Mouse (Mus musculus) brain, embryonic 14.5 days (tissue): Measurements from ENCODE around the gene Pafah1b3. TPM values are rescaled to one million over a fixed set of nuclear protein-coding genes. Genes with fewer than 3 reads are reported as not detected.

Experiments used
- DNase-seq: peaks from one replicate; pipeline ENCODE4 v3.0.0-alpha.2; 2011; ENCODE audit warnings: low read depth
- CTCF ChIP-seq: fragments of 200-500 bp; IDR thresholded peaks from 2 replicates; pipeline ENCODE4 v1.5.1; 2012; ENCODE audit warnings: inconsistent platforms, mild to moderate bottlenecking, moderate library complexity, borderline replicate concordance; ENCODE audit not compliant: insufficient read depth, insufficient read length; ENCODE audit errors: extremely low read depth
- POLR2A ChIP-seq: fragments of 200-500 bp; IDR thresholded peaks from 2 replicates; pipeline ENCODE4 v1.6.1; 2012; ENCODE audit warnings: mild to moderate bottlenecking, inconsistent platforms, borderline replicate concordance; ENCODE audit not compliant: poor library complexity, insufficient read depth, insufficient read length, severe bottlenecking; ENCODE audit errors: extremely low read depth
- polyA plus RNA-seq: library from polyadenylated mRNA; depleted of rRNA; stranded (reverse); fragments of >200 nt; gene quantifications from 2 replicates; pipeline ENCODE4 v1.2.3, GENCODE M21; 2012

Gene Pafah1b3
- polyA plus RNA-seq, 1 experiment: 640 TPM

GRCm38 (mm10) chr7:25303685-25304006 lies 5.9 kb upstream of the Pafah1b3 start:
- no peak for DNase-seq
- no peak for TF ChIP-seq CTCF
- no peak for TF ChIP-seq POLR2A

GRCm38 (mm10) chr7:25303003-25303684 lies 5.4 kb upstream of the Pafah1b3 start:
- no peak for TF ChIP-seq CTCF
- no peak for TF ChIP-seq POLR2A
- DNase-seq: no peak

- TF ChIP-seq CTCF: no peak
- no peak for TF ChIP-seq POLR2A
- peak; percentile 83 for DNase-seq
These were observed 3.3 kb upstream of the Pafah1b3 start, which contains the start of gene Prr19 for GRCm38 (mm10) chr7:25301063-25301462. Gene Prr19, plus strand, starts transcription at chr7:25301411.

DNA sequence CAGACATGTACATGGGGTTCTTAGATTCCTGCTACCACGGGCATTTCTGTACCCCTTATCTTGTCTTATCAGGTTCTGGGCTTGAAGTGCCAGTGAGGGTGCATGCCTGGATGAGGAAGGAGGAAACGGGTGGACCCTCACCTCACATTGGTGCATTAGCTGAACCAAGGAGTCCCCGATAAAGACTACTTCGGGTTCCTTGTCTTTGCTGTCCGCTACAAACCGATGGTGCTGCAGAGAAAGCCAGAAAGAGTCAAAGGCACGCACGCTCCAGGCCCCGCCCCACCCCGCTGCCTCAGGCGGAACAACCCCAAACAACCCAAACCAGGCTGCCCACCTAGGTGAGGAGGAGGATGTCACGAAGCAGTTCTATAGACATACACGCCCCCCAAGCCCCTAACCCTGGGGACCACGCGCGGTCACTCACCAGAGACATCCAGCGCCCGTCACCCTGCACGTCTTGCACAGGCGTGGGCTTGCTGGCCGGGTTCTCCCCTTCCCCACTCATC lies 787 bp downstream of the Pafah1b3 start:
- DNase-seq: peak; percentile 68
- no peak for TF ChIP-seq POLR2A
- TF ChIP-seq CTCF: no peak

DNA sequence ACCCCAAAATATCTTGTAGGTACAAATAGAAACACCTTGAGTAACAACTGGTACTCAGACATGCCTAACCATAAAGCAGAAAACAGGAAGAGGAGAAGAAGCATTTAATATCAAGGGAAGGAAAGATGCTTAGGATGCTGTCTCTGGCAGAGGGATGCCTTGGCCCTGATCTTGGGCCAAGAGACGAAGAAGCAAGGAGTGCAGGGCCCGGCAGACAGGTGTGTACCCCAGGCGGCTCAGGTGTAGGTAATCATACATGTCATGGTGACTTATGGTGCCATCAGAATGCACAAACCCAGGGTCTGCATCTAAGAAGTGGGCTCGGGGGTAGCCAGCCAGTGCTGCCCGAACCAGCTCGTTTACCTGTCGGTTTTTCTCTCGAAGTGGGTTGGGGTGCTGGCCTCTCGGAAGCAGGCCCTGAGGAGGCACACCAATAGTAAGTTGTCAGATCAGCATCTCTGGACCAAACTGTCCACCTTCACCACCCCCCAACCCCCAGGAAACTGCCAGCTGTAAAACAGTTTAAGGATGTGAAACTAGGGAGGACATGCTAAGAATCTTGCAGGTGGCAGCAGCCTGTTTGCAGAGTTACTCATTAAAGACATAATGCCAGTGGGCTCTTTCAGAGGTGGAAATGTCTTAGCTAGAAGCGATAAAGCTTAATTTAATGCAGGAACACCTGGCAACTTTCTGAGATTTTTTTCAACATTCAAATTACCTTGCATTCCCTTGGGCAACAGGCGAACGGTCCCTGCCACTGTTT lies 2.6 kb downstream of the Pafah1b3 start:
- DNase-seq: no peak
- TF ChIP-seq POLR2A (no peak), CTCF (no peak)

- TF ChIP-seq POLR2A: no peak
- TF ChIP-seq CTCF: no peak
- DNase-seq: no peak
These were observed 3.3 kb downstream of the Pafah1b3 start for GRCm38 (mm10) chr7:25294495-25294894.

- TF ChIP-seq CTCF: no peak
- DNase-seq: no peak
These were observed 4.5 kb downstream of the Pafah1b3 start for GRCm38 (mm10) chr7:25293191-25293739.

- DNase-seq: no peak
- TF ChIP-seq POLR2A: no peak
- no peak for TF ChIP-seq CTCF
These were observed 5.7 kb downstream of the Pafah1b3 start for GRCm38 (mm10) chr7:25292107-25292506.

- no peak for TF ChIP-seq CTCF
- TF ChIP-seq POLR2A: no peak
- peak; percentile 56 for DNase-seq
These were observed 6.9 kb downstream of the Pafah1b3 start for GRCm38 (mm10) chr7:25290911-25291310.

DNA sequence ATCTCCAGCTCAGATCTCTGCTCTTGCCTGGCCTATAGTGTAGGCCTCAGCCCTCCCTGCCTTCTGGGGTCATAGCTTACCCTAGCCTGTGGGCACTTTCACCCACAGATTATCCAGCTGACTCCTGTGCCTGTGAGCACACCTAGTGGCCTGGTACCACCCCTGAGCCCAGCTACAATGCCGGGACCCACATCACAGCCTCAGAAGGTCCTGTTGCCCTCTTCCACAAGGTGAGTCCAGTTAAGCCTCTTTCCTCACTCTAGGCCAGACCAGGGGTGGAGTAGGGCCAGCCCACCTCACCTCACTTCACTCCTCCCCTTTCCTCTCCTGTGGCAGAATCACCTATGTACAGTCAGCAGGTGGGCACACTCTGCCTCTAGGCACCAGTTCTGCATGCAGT lies 7.3 kb downstream of the Pafah1b3 start:
- TF ChIP-seq POLR2A (no peak), CTCF (no peak)
- no peak for DNase-seq

- TF ChIP-seq POLR2A: no peak
- no peak for TF ChIP-seq CTCF
- DNase-seq: no peak
These were observed 7.9 kb downstream of the Pafah1b3 start for GRCm38 (mm10) chr7:25289925-25290324.

DNA sequence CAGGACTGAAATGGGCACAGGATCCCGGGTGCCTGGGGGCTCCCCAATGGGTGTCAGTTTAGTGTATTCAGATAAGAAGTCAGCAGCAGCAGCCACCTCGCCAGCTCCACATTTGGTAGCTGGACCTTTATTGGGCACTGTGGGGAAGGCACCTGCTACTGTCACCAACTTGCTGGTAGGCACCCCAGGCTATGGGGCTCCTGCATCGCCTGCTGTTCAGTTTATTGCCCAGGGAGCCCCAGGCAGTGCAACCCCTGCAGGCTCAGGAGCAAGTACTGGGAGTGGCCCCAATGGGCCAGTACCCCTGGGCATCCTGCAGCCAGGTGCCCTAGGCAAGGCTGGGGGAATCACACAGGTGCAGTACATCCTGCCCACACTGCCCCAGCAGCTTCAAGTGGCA lies 9.1 kb downstream of the Pafah1b3 start:
- no peak for DNase-seq
- TF ChIP-seq CTCF (no peak), POLR2A (no peak)

DNA sequence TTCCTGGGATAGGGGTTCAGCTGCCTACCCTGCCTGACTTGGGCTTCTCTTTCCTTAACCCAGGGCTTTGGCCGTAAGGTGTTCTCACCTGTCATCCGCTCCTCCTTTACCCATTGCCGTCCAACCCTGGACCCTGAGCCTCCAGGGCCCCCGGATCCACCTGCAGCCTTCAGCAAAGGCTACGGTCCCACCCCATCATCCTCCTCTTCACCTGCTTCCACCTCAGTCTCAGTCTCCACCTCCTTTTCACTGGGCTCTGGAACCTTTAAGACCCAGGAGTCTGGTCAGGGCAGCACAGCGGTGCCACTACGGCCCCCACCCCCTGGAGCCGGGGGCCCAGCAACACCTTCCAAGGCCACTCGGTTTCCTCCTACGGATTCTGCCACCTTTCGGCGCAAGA lies 9.8 kb downstream of the Pafah1b3 start:
- DNase-seq: no peak
- TF ChIP-seq CTCF: no peak
- no peak for TF ChIP-seq POLR2A
